Mouse (Mus musculus): ENCODE data around the gene Mroh3. TPM values are rescaled to one million over a fixed set of nuclear protein-coding genes. Genes with fewer than 3 reads are reported as not detected.
A peak's percentile ranks its signal among the peaks of the same experiment; 100 is the strongest.

Mroh3 gene
- total and polyA plus RNA-seq, 3 experiments: not detected

- H3K4me1 ChIP-seq (ENCODE audit: control insufficient read depth in 1 of 2, insufficient read depth in 2 of 2, low read length in 2 of 2): peaks cover 34 to 61% of the 10 kb centered on the region in 2 experiments
- peaks cover 0 to 37% of the 10 kb centered on the region in 2 experiments; a peak in 3 of 4 replicates for H3K36me3 ChIP-seq (ENCODE audit: control insufficient read depth in 1 of 2, insufficient read depth in 2 of 2, low read length in 2 of 2)
- no peaks in the 10 kb centered on the region for H3K27me3 ChIP-seq (ENCODE audit: control insufficient read depth in 1 of 2, insufficient read depth in 2 of 2, low read length in 2 of 2)
- no peak for TF ChIP-seq KAT2A (conservative IDR thresholded peaks at IDR 0.05; ENCODE audit: low read depth, low read length)
- no peak for TF ChIP-seq ZMIZ1 (IDR thresholded peaks at IDR 0.05; ENCODE audit: low read depth, low read length)
- no peak for TF ChIP-seq MAFK (IDR thresholded peaks at IDR 0.05; ENCODE audit: borderline replicate concordance, low read depth, low read length)
- no peak for TF ChIP-seq CTCF (IDR thresholded peaks at IDR 0.05 in 2 of 3, conservative IDR thresholded peaks at IDR 0.05 in 1 of 3; ENCODE audit: control insufficient read depth in 1 of 3, insufficient read depth in 1 of 3, low read depth in 2 of 3, low read length in 3 of 3, poor library complexity in 1 of 3, severe bottlenecking in 1 of 3)
- TF ChIP-seq TCF12 (IDR thresholded peaks at IDR 0.05; ENCODE audit: low read depth, low read length): no peak
- no peak for TF ChIP-seq MAX (IDR thresholded peaks at IDR 0.05; ENCODE audit: low read length)
- no peak for TF ChIP-seq BHLHE40 (IDR thresholded peaks at IDR 0.05; ENCODE audit: borderline replicate concordance, low read depth, low read length)
- TF ChIP-seq NRF1 (IDR thresholded peaks at IDR 0.05; ENCODE audit: insufficient read depth, low read depth, low read length, poor library complexity, severe bottlenecking): no peak
- no peak for TF ChIP-seq CHD2 (IDR thresholded peaks at IDR 0.05; ENCODE audit: low read length)
- TF ChIP-seq HCFC1 (IDR thresholded peaks at IDR 0.05; ENCODE audit: low read depth, low read length): no peak
- TF ChIP-seq EP300 (IDR thresholded peaks at IDR 0.05; ENCODE audit: low read depth in 1 of 2, low read length in 2 of 2): no peak
- no peak for TF ChIP-seq UBTF (IDR thresholded peaks at IDR 0.05; ENCODE audit: borderline replicate concordance, insufficient read depth, low read depth, low read length)
- no peak for TF ChIP-seq ELF1 (IDR thresholded peaks at IDR 0.05; ENCODE audit: low read depth, low read length)
- no peak for TF ChIP-seq NELFE (IDR thresholded peaks at IDR 0.05; ENCODE audit: low read depth, low read length)
- no peak for TF ChIP-seq POLR2AphosphoS2 (IDR thresholded peaks at IDR 0.05; ENCODE audit: low read length)
- no peak for TF ChIP-seq USF1 (IDR thresholded peaks at IDR 0.05; ENCODE audit: low read depth, low read length)
- no peak for TF ChIP-seq CHD1 (IDR thresholded peaks at IDR 0.05; ENCODE audit: low read depth, low read length)
- no peak for TF ChIP-seq MXI1 (IDR thresholded peaks at IDR 0.05; ENCODE audit: low read depth, low read length)
- H3K9me3 ChIP-seq (replicated peaks; ENCODE audit: insufficient read depth, low read length): no peaks in the 10 kb centered on the region
- H3K4me3 ChIP-seq (ENCODE audit: control insufficient read depth in 1 of 2, insufficient read depth in 1 of 2, low read depth in 2 of 2, low read length in 2 of 2): no peak overlapping the region; a peak in 1 of 4 replicates
- H3K27ac ChIP-seq (ENCODE audit: control insufficient read depth, low read depth, low read length): peak overlapping the region; percentile 78
- H3K79me2 ChIP-seq (ENCODE audit: control insufficient read depth, insufficient read depth, low read length, poor library complexity): peaks cover 21% of the 10 kb centered on the region
- peak overlapping the region; percentile 50 for H3K9ac ChIP-seq (ENCODE audit: control insufficient read depth, low read depth, low read length, poor library complexity, severe bottlenecking)
- no peak for DNase-seq (ENCODE audit: low read depth, low spot score)
These were observed 76.7 kb downstream of the Mroh3 start for GRCm38 (mm10) chr1:136135777-136136444.

- Histone ChIP-seq H3K4me3 (ENCODE audit: control insufficient read depth in 1 of 2, insufficient read depth in 1 of 2, low read depth in 2 of 2, low read length in 2 of 2) (peak overlapping the region; percentile 2 to 55; a peak in 2 of 4 replicates), H3K4me1 (ENCODE audit: control insufficient read depth in 1 of 2, insufficient read depth in 2 of 2, low read length in 2 of 2) (peaks cover 36 to 67% of the 10 kb centered on the region in 2 experiments), H3K9me3 (replicated peaks; ENCODE audit: insufficient read depth, low read length) (no peaks in the 10 kb centered on the region), H3K27me3 (ENCODE audit: control insufficient read depth in 1 of 2, insufficient read depth in 2 of 2, low read length in 2 of 2) (no peaks in the 10 kb centered on the region), H3K36me3 (ENCODE audit: control insufficient read depth in 1 of 2, insufficient read depth in 2 of 2, low read length in 2 of 2) (peaks cover 0 to 37% of the 10 kb centered on the region in 2 experiments; a peak in 3 of 4 replicates), H3K27ac (ENCODE audit: control insufficient read depth, low read depth, low read length) (peak overlapping the region; percentile 90), H3K79me2 (ENCODE audit: control insufficient read depth, insufficient read depth, low read length, poor library complexity) (peaks cover 21% of the 10 kb centered on the region), H3K9ac (ENCODE audit: control insufficient read depth, low read depth, low read length, poor library complexity, severe bottlenecking) (peak overlapping the region; percentile 50)
- peak; percentile 94 for DNase-seq (ENCODE audit: low read depth, low spot score)
- TF ChIP-seq ZC3H11A (IDR thresholded peaks at IDR 0.05; ENCODE audit: low read depth, low read length): 0 out of 2 replicates have a peak, but pooled peaks have one; percentile 13
- TF ChIP-seq ZKSCAN1 (IDR thresholded peaks at IDR 0.05; ENCODE audit: low read depth, low read length): no peak
- peak; percentile 52; the same call in 1 of the 2 replicates for TF ChIP-seq RCOR1 (IDR thresholded peaks at IDR 0.05; ENCODE audit: low read depth, low read length)
- TF ChIP-seq ZMIZ1 (IDR thresholded peaks at IDR 0.05; ENCODE audit: low read depth, low read length): peak; percentile 35; the same call in 1 of the 2 replicates
- no peak for TF ChIP-seq UBTF (IDR thresholded peaks at IDR 0.05; ENCODE audit: borderline replicate concordance, insufficient read depth, low read depth, low read length)
- peak; percentile 68 for TF ChIP-seq HCFC1 (IDR thresholded peaks at IDR 0.05; ENCODE audit: low read depth, low read length)
- TF ChIP-seq E2F4 (IDR thresholded peaks at IDR 0.05; ENCODE audit: borderline replicate concordance, low read depth, low read length): no peak
- peak; percentile 32; the same call in 1 of the 2 replicates for TF ChIP-seq POLR2AphosphoS2 (IDR thresholded peaks at IDR 0.05; ENCODE audit: low read length)
- TF ChIP-seq TAL1 (IDR thresholded peaks at IDR 0.05; ENCODE audit: low read length): no peak
- no peak for TF ChIP-seq GABPA (IDR thresholded peaks at IDR 0.05; ENCODE audit: low read depth, low read length)
- TF ChIP-seq USF1 (IDR thresholded peaks at IDR 0.05; ENCODE audit: low read depth, low read length): no peak
- TF ChIP-seq MEF2A (IDR thresholded peaks at IDR 0.05; ENCODE audit: extremely low read depth, insufficient replicate concordance, low read depth, low read length, poor library complexity, severe bottlenecking): peak; percentile 37; the same call in 1 of the 2 replicates
- TF ChIP-seq MYB (IDR thresholded peaks at IDR 0.05; ENCODE audit: low read depth, low read length): 0 out of 2 replicates have a peak, but pooled peaks have one; percentile 43
- no peak for TF ChIP-seq POLR2AphosphoS5 (IDR thresholded peaks at IDR 0.05; ENCODE audit: borderline replicate concordance, low read depth, low read length)
- TF ChIP-seq CHD2 (IDR thresholded peaks at IDR 0.05; ENCODE audit: low read length): no peak; the same call in 1 of the 2 replicates
- TF ChIP-seq BHLHE40 (IDR thresholded peaks at IDR 0.05; ENCODE audit: borderline replicate concordance, low read depth, low read length): peak; percentile 44
- TF ChIP-seq GATA1 (IDR thresholded peaks at IDR 0.05; ENCODE audit: low read depth, low read length): peak; percentile 49; the same call in 1 of the 2 replicates
These were observed 77.6 kb downstream of the Mroh3 start for GRCm38 (mm10) chr1:136135046-136135445.
